Mouse (Mus musculus) monocyte, adult 5-6 weeks (primary cell): ENCODE measurements around the gene Csdc2. TPM values are rescaled to one million over a fixed set of nuclear protein-coding genes. Genes with fewer than 3 reads are reported as not detected.
"Not testable (repeated sequence)": the region's sequence is repeated elsewhere in the genome, so short reads cannot be mapped to it uniquely, and the experiment has no call there.

Experiments
- ATAC-seq: fragments of 153-309, 156-312 bp; replicated peaks from 2 replicates; pipeline ENCODE4 v1.8.0; 2017; ENCODE audit warnings: mild to moderate bottlenecking; ENCODE audit not compliant: low TSS enrichment, insufficient number of reproducible peaks, severe bottlenecking, poor library complexity, low FRiP score
- total RNA-seq: library from RNA; stranded (forward); fragments of 200-1000, 200-491, 200-594 nt; gene quantifications from 3 replicates; pipeline ENCODE4 v1.2.3, GENCODE M21; 2017

The Csdc2 gene
- total RNA-seq, result 0.19 TPM in 1 of 3 replicates, not detected in the others

- ATAC-seq, result no peak
These were observed at the start of gene Csdc2 for GRCm38 (mm10) chr15:81936679-81937078. Gene Csdc2 (plus strand): TSS chr15:81936759.

- no peak for ATAC-seq
These were observed 49.6 kb upstream of the Csdc2 start for GRCm38 (mm10) chr15:81886795-81887550.

GRCm38 (mm10) chr15:81889175-81889574, 47.4 kb upstream of the Csdc2 start:
- ATAC-seq, result no peak

GRCm38 (mm10) chr15:81891140-81891802, 45.3 kb upstream of the Csdc2 start:
- no peak for ATAC-seq

GRCm38 (mm10) chr15:81891822-81892580, 44.6 kb upstream of the Csdc2 start:
- no peak for ATAC-seq

GRCm38 (mm10) chr15:81894002-81894401, 42.6 kb upstream of the Csdc2 start:
- ATAC-seq, result no peak

GRCm38 (mm10) chr15:81896407-81896806, 40.2 kb upstream of the Csdc2 start:
- no peak for ATAC-seq

- ATAC-seq, result no peak
These were observed 38.8 kb upstream of the Csdc2 start for GRCm38 (mm10) chr15:81897607-81898285.

- ATAC-seq, result no peak
These were observed 37.8 kb upstream of the Csdc2 start for GRCm38 (mm10) chr15:81898751-81899150.

- ATAC-seq, result peak; percentile 33; the same call in 1 of the 2 replicates
These were observed 31.6 kb upstream of the Csdc2 start for GRCm38 (mm10) chr15:81904939-81905338.

GRCm38 (mm10) chr15:81907953-81908352, 28.6 kb upstream of the Csdc2 start:
- ATAC-seq, result no peak

GRCm38 (mm10) chr15:81908767-81909166, 27.8 kb upstream of the Csdc2 start:
- ATAC-seq, result not testable (repeated sequence)

GRCm38 (mm10) chr15:81912498-81912897, 24.1 kb upstream of the Csdc2 start:
- no peak for ATAC-seq

GRCm38 (mm10) chr15:81914668-81915067, 21.9 kb upstream of the Csdc2 start:
- no peak for ATAC-seq

GRCm38 (mm10) chr15:81915663-81916062, 20.9 kb upstream of the Csdc2 start:
- ATAC-seq, result no peak

GRCm38 (mm10) chr15:81917201-81917600, 19.4 kb upstream of the Csdc2 start:
- no peak for ATAC-seq

- peak; percentile 52; the same call in 1 of the 2 replicates for ATAC-seq
These were observed 18.7 kb upstream of the Csdc2 start for GRCm38 (mm10) chr15:81917621-81918463.

GRCm38 (mm10) chr15:81919062-81919461, 17.5 kb upstream of the Csdc2 start:
- ATAC-seq, result no peak
